Mouse (Mus musculus) midbrain, embryonic 16.5 days (tissue): ENCODE results near the gene Krba1. TPM values are rescaled to one million over a fixed set of nuclear protein-coding genes. Genes with fewer than 3 reads are reported as not detected.

Experiments used
- ATAC-seq: fragments of 200-750 bp; cut with Nextera tagmentation; 2 replicates; pipeline ENCODE4 v1.8.0; 2017; ENCODE audit warnings: moderate TSS enrichment
- H3K27ac ChIP-seq: fragments of 300-500 bp; sonication (generic); 2 replicates; pipeline ENCODE4 v1.5.1; 2014; ENCODE audit warnings: mild to moderate bottlenecking, low read length, mixed read lengths
- H3K27me3 ChIP-seq: fragments of 300-500 bp; sonication (generic); 2 replicates; pipeline ENCODE4 v1.6.1; 2014; ENCODE audit warnings: low read depth, low read length, mixed read lengths; ENCODE audit not compliant: control insufficient read depth, insufficient read depth
- H3K36me3 ChIP-seq: fragments of 300-500 bp; sonication (generic); 2 replicates; pipeline ENCODE4 v1.6.1; 2014; ENCODE audit warnings: mild to moderate bottlenecking, low read length, moderate library complexity, mixed read lengths; ENCODE audit not compliant: control insufficient read depth, insufficient read depth
- H3K4me1 ChIP-seq: fragments of 300-500 bp; sonication (generic); 2 replicates; pipeline ENCODE4 v1.6.1; 2014; ENCODE audit warnings: mild to moderate bottlenecking, low read length, mixed read lengths; ENCODE audit not compliant: control insufficient read depth, insufficient read depth
- H3K4me2 ChIP-seq: fragments of 300-500 bp; sonication (generic); 2 replicates; pipeline ENCODE4 v1.6.1; 2014; ENCODE audit warnings: mild to moderate bottlenecking, low read length, mixed read lengths
- H3K4me3 ChIP-seq: fragments of 300-500 bp; sonication (generic); 2 replicates; pipeline ENCODE4 v1.5.1; 2014; ENCODE audit warnings: low read depth, mild to moderate bottlenecking, low read length, moderate library complexity, mixed read lengths
- H3K9ac ChIP-seq: fragments of 300-500 bp; sonication (generic); 2 replicates; pipeline ENCODE4 v1.6.1; 2014; ENCODE audit warnings: low read depth, low read length, mixed read lengths
- H3K9me3 ChIP-seq: fragments of 300-500 bp; sonication (generic); replicated peaks from 2 replicates; pipeline ENCODE4 v1.6.1; 2014; ENCODE audit warnings: mild to moderate bottlenecking, low read length, mixed read lengths; ENCODE audit not compliant: control insufficient read depth, poor library complexity, severe bottlenecking
- WGBS: fragments of 180-500 bp; shearing (Covaris S2); extraction: QIAGEN DNeasy Blood & Tissue Kit; methylation state at CpG from one replicate; pipeline ENCODE4 v1.1.7; 2014; 5-methylcytosine and 5-hydroxymethylcytosine counted together
- polyA plus RNA-seq: library from polyadenylated mRNA; unstranded; fragments of >200 nt; fragmentation: Nextera tagmentation; extraction: Ambion mirVana; gene quantifications from 2 replicates; pipeline ENCODE4 v1.2.1, GENCODE M21; 2015

Gene Krba1
- polyA plus RNA-seq, 1 experiment from 2014 or later: 28.1 TPM

DNA sequence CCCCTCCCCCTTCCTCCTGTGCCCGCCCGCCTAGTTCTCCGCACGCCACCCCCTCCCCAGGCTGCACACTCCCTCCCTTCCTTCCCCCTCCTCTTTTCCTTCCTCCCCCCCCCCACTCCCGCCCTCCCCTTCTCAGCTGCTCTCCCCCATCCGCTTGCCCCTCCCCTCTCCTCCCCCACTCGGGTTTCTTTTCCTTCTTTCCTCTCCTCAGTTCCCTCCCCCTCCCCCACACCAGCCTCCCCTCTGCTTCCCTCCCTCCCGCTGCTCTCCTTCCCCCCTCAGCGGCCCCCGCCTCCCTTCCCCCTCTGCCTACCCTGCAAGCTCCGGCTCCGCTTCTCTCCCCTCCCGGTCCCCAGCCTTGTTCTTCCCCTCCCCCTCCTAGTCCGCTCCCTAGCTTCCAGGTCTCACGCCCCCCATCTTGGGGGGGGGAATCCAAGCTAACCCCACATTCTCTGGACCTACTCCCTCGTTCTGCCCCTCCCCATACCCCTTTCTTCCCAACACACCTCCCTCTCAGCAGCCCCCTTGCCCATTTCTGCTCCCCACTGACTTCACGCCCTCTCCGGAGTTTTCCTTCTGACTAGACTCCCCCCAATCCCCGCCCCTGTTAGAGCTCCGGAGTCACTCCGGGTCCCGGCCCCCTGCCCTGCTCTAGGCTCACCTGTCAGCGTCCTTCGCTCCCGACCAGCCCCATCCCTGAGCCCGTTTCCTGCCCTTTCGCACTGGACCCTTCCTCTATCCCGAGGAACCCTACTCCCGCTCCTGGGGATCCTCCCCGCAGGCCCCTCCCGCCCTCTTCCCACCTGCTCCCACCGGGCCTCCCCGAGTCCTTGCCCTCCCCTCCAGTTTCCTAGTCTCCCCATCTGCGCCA lies 49.2 kb downstream of the Krba1 start:
- peak; percentile 72 for ATAC-seq
- 0% methylated on average over 29 of the region's 34 CpGs for WGBS
- Histone ChIP-seq H3K9ac (peak overlapping the region; percentile 88), H3K4me2 (peak overlapping the region; percentile 73), H3K27me3 (no peaks in the 10 kb centered on the region), H3K36me3 (peaks cover 12% of the 10 kb centered on the region), H3K27ac (peak overlapping the region; percentile 85), H3K9me3 (no peaks in the 10 kb centered on the region), H3K4me1 (peaks cover 15% of the 10 kb centered on the region), H3K4me3 (peak overlapping the region; percentile 81)

DNA sequence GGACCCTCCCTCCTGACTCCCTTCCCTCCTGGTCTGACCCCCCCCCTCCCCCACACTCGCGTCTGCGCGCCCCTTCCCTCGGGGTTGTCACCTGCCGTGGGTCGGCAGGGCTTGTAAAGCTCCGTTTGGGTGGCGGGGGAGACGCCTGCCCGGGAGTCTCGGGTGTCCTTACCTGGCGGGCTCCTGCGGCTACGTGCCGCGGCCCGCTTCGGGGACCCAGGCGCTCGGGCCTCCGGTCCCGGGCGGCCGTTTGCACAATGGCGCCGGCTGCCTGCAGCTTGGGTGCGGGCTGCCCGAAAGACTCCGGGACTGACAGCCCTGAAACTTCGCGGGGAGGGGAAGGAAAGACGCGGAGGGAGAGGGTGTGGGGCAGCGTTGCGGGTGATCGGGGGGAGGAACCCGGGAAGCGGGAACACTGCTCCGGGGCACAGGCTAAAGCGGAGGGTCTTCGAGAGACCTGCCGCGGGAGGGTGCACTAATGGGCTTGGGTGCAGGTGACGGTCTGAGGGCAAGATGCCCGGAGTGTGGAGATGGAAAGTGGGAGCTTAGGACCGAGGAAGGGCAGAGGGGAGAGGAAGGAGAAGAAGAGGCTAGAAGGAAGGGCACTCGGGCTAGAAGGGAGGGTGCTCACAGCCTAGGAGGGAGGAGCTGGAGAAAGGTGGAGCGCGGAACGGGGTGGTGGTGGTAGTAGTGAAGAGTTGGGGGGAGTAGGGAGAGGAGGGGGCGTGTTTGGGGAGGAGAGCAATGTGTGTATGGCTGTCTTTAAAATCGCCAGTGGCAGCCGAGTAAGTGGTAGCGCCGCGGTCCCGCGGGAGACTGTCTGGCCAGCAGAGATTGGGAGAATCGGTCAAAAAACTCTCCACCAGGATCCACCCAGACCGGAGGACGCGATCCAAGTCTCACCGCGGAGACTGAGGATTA lies 50.1 kb downstream of the Krba1 start, which contains the start of gene Zfp467:
Gene Zfp467, minus strand, starts transcription at position 645 of the 921 bp plus-strand sequence.
- ATAC-seq: peak; percentile 49
- peak within 1 kb of the TSS; percentile 85 for H3K27ac ChIP-seq
- peak within 1 kb of the TSS; percentile 73 for H3K4me2 ChIP-seq
- no peaks in the 10 kb centered on the region for H3K27me3 ChIP-seq
- H3K4me1 ChIP-seq: peaks cover 15% of the 10 kb centered on the region
- under 1% methylated on average over 65 of the region's 65 CpGs for WGBS
- peaks cover 12% of the 10 kb centered on the region for H3K36me3 ChIP-seq
- H3K9me3 ChIP-seq: no peaks in the 10 kb centered on the region
- peak within 1 kb of the TSS; percentile 88 for H3K9ac ChIP-seq
- H3K4me3 ChIP-seq: peak within 1 kb of the TSS; percentile 81

DNA sequence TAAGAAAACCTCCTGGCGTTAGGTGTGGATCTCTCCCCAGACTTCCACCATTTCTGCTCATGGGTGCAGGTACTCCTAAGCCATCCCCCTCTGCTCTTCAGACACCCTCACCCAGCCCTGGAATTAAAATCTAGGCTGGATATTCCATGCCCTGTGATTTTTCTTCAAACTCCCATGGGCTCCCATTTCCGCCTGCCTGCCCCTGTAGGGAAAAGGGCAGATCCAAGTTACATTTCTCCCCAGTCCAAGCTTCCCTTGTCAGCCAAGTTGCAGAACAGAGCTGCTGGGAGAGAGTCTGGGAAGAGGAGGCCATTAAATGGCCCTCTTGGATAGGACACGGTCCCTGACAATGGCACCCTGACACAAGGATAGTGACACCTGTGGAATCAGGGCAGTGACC lies 50.9 kb downstream of the Krba1 start:
- no peak for ATAC-seq
- H3K36me3 ChIP-seq: peaks cover 12% of the 10 kb centered on the region
- H3K9me3 ChIP-seq: no peaks in the 10 kb centered on the region
- peak overlapping the region; percentile 81 for H3K4me3 ChIP-seq
- H3K4me2 ChIP-seq: peak overlapping the region; percentile 73
- H3K4me1 ChIP-seq: peaks cover 15% of the 10 kb centered on the region
- 39% methylated on average over 3 of the region's 3 CpGs for WGBS
- H3K27ac ChIP-seq: peak overlapping the region; percentile 85
- H3K27me3 ChIP-seq: no peaks in the 10 kb centered on the region
- H3K9ac ChIP-seq: peak overlapping the region; percentile 88; the same call in 1 of the 2 replicates

DNA sequence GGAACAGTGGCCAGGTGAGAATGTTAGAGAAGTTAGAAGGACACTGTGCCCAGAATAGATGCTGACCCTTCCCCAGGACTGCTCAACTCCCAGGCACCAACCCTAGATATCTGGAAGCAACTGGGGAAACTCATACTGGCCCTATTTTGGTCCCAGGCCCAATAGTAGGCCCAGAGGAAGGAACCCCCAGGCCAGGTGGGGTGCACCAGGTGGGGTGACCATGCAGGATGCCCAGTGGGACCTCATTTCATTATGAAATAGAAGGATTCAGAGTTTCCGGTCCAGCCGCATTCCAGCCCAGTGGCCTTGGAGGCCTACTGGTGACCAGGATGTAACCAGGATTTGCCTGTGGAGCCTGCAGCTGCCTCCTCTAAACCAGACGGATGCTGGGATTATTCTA lies 51.5 kb downstream of the Krba1 start:
- 63% methylated on average over 3 of the region's 3 CpGs for WGBS
- no peak overlapping the region for H3K4me2 ChIP-seq
- no peak overlapping the region for H3K9ac ChIP-seq
- ATAC-seq: no peak
- H3K36me3 ChIP-seq: peaks cover 6% of the 10 kb centered on the region
- H3K27me3 ChIP-seq: no peaks in the 10 kb centered on the region
- H3K4me1 ChIP-seq: peaks cover 15% of the 10 kb centered on the region
- no peak overlapping the region for H3K27ac ChIP-seq
- H3K9me3 ChIP-seq: no peaks in the 10 kb centered on the region
- H3K4me3 ChIP-seq: no peak overlapping the region

DNA sequence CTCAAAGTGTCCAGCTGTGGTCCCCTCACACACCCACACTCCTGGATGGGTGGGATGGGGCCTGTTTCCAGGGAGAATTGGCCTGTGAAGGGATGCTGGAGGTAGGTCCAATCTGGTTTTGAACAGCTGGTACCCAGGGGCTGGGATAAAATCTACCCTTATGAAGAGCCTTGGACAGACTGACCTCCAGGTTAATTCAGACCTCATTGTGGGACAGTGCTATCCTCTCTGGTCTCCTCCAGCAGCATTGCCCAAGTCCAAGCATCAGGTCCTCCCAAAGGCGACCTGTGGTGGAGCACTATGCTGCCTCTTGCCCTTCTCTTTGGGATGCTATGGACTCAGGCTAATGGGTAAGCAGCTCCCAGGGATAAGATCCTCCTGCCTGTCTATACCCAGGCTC lies 52.5 kb downstream of the Krba1 start, which contains the start of gene Sspo:
Gene Sspo, plus strand, starts transcription at position 301 of the 400 bp plus-strand sequence.
- no peak within 1 kb of the TSS for H3K4me2 ChIP-seq
- no peak within 1 kb of the TSS for H3K9ac ChIP-seq
- WGBS: 85% methylated on average over 1 of the region's 1 CpGs
- peaks cover 15% of the 10 kb centered on the region for H3K4me1 ChIP-seq
- H3K9me3 ChIP-seq: no peaks in the 10 kb centered on the region
- no peak within 1 kb of the TSS for H3K4me3 ChIP-seq
- H3K27ac ChIP-seq: no peak within 1 kb of the TSS
- ATAC-seq: no peak
- H3K27me3 ChIP-seq: no peaks in the 10 kb centered on the region
- H3K36me3 ChIP-seq: no peaks in the 10 kb centered on the region

DNA sequence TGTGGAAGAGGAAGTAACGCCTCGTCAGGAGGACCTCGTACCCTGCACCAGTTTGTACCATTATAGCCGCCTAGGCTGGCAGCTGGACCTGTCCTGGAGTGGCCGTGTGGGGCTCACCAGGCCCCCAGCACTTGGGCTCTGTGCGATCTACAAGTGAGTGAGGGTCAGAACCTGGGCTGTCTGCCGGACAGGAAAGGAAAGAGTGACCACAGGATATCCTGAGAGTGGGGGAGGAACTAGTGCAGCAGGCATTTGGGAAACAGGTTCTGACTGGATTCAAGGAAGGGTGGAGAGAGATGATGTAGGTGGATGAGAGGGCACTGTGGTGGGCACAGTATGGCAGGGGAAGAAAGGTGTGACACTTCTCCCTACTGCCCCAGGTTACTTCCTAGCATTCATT lies 53.1 kb downstream of the Krba1 start:
- H3K4me2 ChIP-seq: no peak overlapping the region
- no peak overlapping the region for H3K27ac ChIP-seq
- H3K4me3 ChIP-seq: no peak overlapping the region
- no peak for ATAC-seq
- H3K27me3 ChIP-seq: no peaks in the 10 kb centered on the region
- H3K9ac ChIP-seq: no peak overlapping the region
- H3K9me3 ChIP-seq: no peaks in the 10 kb centered on the region
- no peaks in the 10 kb centered on the region for H3K36me3 ChIP-seq
- peaks cover 11% of the 10 kb centered on the region for H3K4me1 ChIP-seq
- 81% methylated on average over 7 of the region's 7 CpGs for WGBS

DNA sequence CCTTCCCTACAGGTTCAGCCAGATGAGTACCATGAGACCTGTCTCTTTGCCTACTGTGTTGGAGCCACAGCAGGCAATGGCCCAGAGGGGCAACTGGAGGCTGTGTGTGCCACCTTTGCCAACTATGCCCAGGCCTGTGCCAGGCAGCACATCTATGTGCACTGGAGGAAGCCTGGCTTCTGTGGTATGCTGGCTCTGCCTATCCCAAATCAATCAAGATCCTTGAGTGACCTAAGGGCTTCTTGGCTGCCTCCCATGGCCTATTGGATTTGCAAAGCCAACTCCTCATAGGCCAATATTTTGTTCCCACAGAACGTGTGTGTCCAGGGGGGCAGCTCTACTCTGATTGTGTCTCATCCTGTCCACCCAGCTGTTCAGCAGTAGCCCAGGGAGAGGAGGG lies 56.8 kb downstream of the Krba1 start:
- no peak overlapping the region for H3K4me2 ChIP-seq
- 61% methylated on average over 1 of the region's 1 CpGs for WGBS
- H3K36me3 ChIP-seq: no peaks in the 10 kb centered on the region
- no peaks in the 10 kb centered on the region for H3K27me3 ChIP-seq
- H3K4me3 ChIP-seq: no peak overlapping the region
- H3K9ac ChIP-seq: no peak overlapping the region
- H3K4me1 ChIP-seq: no peaks in the 10 kb centered on the region
- no peak for ATAC-seq
- H3K9me3 ChIP-seq: no peaks in the 10 kb centered on the region
- H3K27ac ChIP-seq: no peak overlapping the region

DNA sequence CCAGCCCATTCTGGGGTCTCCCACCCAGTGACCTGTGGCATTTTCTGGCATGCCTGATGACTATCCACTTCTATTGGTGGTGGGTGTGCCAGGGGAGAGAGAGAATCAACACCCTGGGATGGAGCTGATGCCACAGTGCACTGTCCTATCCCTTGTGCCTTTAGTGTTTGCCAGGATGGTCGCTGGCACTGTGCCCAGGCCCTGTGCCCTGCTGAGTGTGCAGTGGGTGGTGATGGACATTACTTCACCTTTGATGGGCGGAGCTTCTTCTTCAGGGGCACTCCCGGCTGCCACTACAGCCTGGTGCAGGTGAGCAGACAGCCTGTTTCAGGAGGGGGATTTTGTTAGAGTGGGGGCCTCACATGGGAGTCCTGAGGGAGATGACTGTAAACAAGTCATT lies 57.4 kb downstream of the Krba1 start:
- no peaks in the 10 kb centered on the region for H3K4me1 ChIP-seq
- no peak for ATAC-seq
- H3K27ac ChIP-seq: no peak overlapping the region
- no peaks in the 10 kb centered on the region for H3K27me3 ChIP-seq
- no peaks in the 10 kb centered on the region for H3K9me3 ChIP-seq
- H3K36me3 ChIP-seq: no peaks in the 10 kb centered on the region
- H3K4me2 ChIP-seq: no peak overlapping the region
- 88% methylated on average over 3 of the region's 3 CpGs for WGBS
- no peak overlapping the region for H3K4me3 ChIP-seq
- no peak overlapping the region for H3K9ac ChIP-seq
